Mouse (Mus musculus): ENCODE measurements around the gene Ttll7.

GRCm38 (mm10) chr3:146918323-146918722 lies 66.2 kb downstream of the Ttll7 start:
- TF ChIP-seq CTCF (IDR thresholded peaks at IDR 0.05; ENCODE audit: low read depth, low read length) = no peak
- no peak for TF ChIP-seq POLR2A (IDR thresholded peaks at IDR 0.05; ENCODE audit: borderline replicate concordance, low read depth, low read length)
